Mouse (Mus musculus) heart, embryonic 16.5 days (tissue): ENCODE measurements around the gene Pde4b. TPM values are rescaled to one million over a fixed set of nuclear protein-coding genes. Genes with fewer than 3 reads are reported as not detected.

Experiments
- ATAC-seq: fragments of 200-750 bp; cut with Nextera tagmentation; replicated peaks from 2 replicates; pipeline ENCODE4 v1.8.0; 2017; ENCODE audit warnings: moderate number of reproducible peaks; ENCODE audit not compliant: insufficient read depth, low FRiP score; ENCODE audit errors: extremely low read depth
- H3K27ac ChIP-seq: fragments of 300-500 bp; sonication (generic); 2 replicates; pipeline ENCODE4 v1.5.1; 2014; ENCODE audit warnings: mild to moderate bottlenecking, low read length, control low read depth, moderate library complexity
- H3K27me3 ChIP-seq: fragments of 300-500 bp; sonication (generic); 2 replicates; pipeline ENCODE4 v1.6.1; 2014; ENCODE audit warnings: low read length, mixed read lengths; ENCODE audit not compliant: control insufficient read depth, insufficient read depth
- H3K36me3 ChIP-seq: fragments of 300-500 bp; sonication (generic); 2 replicates; pipeline ENCODE4 v1.6.1; 2014; ENCODE audit not compliant: control insufficient read depth, insufficient read depth
- H3K4me1 ChIP-seq: fragments of 300-500 bp; sonication (generic); 2 replicates; pipeline ENCODE4 v1.6.1; 2014; ENCODE audit warnings: low read length, mixed read lengths; ENCODE audit not compliant: control insufficient read depth, insufficient read depth
- H3K4me2 ChIP-seq: fragments of 300-500 bp; sonication (generic); 2 replicates; pipeline ENCODE4 v1.6.1; 2014; ENCODE audit warnings: low read depth, mild to moderate bottlenecking, control low read depth, low read length
- H3K4me3 ChIP-seq: fragments of 300-500 bp; sonication (generic); 2 replicates; pipeline ENCODE4 v1.5.1; 2014; ENCODE audit warnings: mild to moderate bottlenecking, control low read depth, low read length
- H3K9ac ChIP-seq: fragments of 300-500 bp; sonication (generic); 2 replicates; pipeline ENCODE4 v1.6.1; 2014; ENCODE audit warnings: low read length, control low read depth
- H3K9me3 ChIP-seq: fragments of 300-500 bp; sonication (generic); replicated peaks from 2 replicates; pipeline ENCODE4 v1.6.1; 2016; ENCODE audit warnings: low read length; ENCODE audit not compliant: control insufficient read depth
- WGBS: fragments of 180-500 bp; shearing (Covaris S2); extraction: QIAGEN DNeasy Blood & Tissue Kit; methylation state at CpG from one replicate; pipeline ENCODE4 v1.1.7; 2014; 5-methylcytosine and 5-hydroxymethylcytosine counted together
- polyA plus RNA-seq: library from polyadenylated mRNA; unstranded; fragments of >200 nt; fragmentation: Nextera tagmentation; extraction: Ambion mirVana; gene quantifications from 2 replicates; pipeline ENCODE4 v1.2.1, GENCODE M21; 2015

Pde4b gene
- polyA plus RNA-seq, 1 experiment from 2014 or later: 28.4 TPM

GRCm38 (mm10) chr4:102603968-102604367 is 516.6 kb downstream of the Pde4b start:
- no peak for ATAC-seq
- WGBS: 57% methylated on average over 3 of the region's 3 CpGs
- Histone ChIP-seq H3K9me3 (no peaks in the 10 kb centered on the region), H3K27me3 (no peaks in the 10 kb centered on the region), H3K4me2 (no peak overlapping the region), H3K36me3 (peaks cover 57% of the 10 kb centered on the region), H3K4me1 (no peaks in the 10 kb centered on the region), H3K9ac (no peak overlapping the region), H3K4me3 (no peak overlapping the region), H3K27ac (no peak overlapping the region; the same call in 1 of the 2 replicates)

GRCm38 (mm10) chr4:102605231-102605630 is 517.9 kb downstream of the Pde4b start:
- Histone ChIP-seq H3K4me1 (no peaks in the 10 kb centered on the region), H3K36me3 (peaks cover 45% of the 10 kb centered on the region), H3K4me2 (no peak overlapping the region), H3K27me3 (no peaks in the 10 kb centered on the region), H3K9me3 (no peaks in the 10 kb centered on the region), H3K27ac (no peak overlapping the region), H3K9ac (no peak overlapping the region), H3K4me3 (no peak overlapping the region)
- 92% methylated on average over 8 of the region's 8 CpGs for WGBS
- ATAC-seq: no peak

- Histone ChIP-seq H3K27me3 (no peaks in the 10 kb centered on the region), H3K9ac (no peak overlapping the region), H3K4me3 (no peak overlapping the region), H3K4me2 (no peak overlapping the region), H3K27ac (no peak overlapping the region), H3K9me3 (no peaks in the 10 kb centered on the region), H3K36me3 (peaks cover 45% of the 10 kb centered on the region), H3K4me1 (no peaks in the 10 kb centered on the region)
- 83% methylated on average over 4 of the region's 4 CpGs for WGBS
- ATAC-seq: no peak
Measured at GRCm38 (mm10) chr4:102605722-102606341, 518.5 kb downstream of the Pde4b start.

GRCm38 (mm10) chr4:102606825-102607224 is 519.5 kb downstream of the Pde4b start:
- WGBS: 84% methylated on average over 8 of the region's 8 CpGs

GRCm38 (mm10) chr4:102607744-102608416 is 520.5 kb downstream of the Pde4b start:
- H3K4me3 ChIP-seq: no peak overlapping the region
- no peak overlapping the region; the same call in 1 of the 2 replicates for H3K27ac ChIP-seq
- H3K36me3 ChIP-seq: peaks cover 32% of the 10 kb centered on the region
- WGBS: 68% methylated on average over 7 of the region's 7 CpGs
- H3K27me3 ChIP-seq: no peaks in the 10 kb centered on the region
- ATAC-seq: no peak
- no peaks in the 10 kb centered on the region for H3K4me1 ChIP-seq
- H3K9me3 ChIP-seq: no peaks in the 10 kb centered on the region
- no peak overlapping the region for H3K4me2 ChIP-seq
- H3K9ac ChIP-seq: no peak overlapping the region

More at GRCm38 (mm10) chr4:102606825-102607224, 519.5 kb downstream of the Pde4b start:
- no peak for ATAC-seq
- no peaks in the 10 kb centered on the region for H3K4me1 ChIP-seq
- H3K27ac ChIP-seq: no peak overlapping the region
- H3K36me3 ChIP-seq: peaks cover 41% of the 10 kb centered on the region
- H3K27me3 ChIP-seq: no peaks in the 10 kb centered on the region
- no peak overlapping the region for H3K9ac ChIP-seq
- H3K9me3 ChIP-seq: no peaks in the 10 kb centered on the region
- no peak overlapping the region for H3K4me3 ChIP-seq
- no peak overlapping the region for H3K4me2 ChIP-seq

GRCm38 (mm10) chr4:102612596-102612995 is 525.3 kb downstream of the Pde4b start:
- Histone ChIP-seq H3K27ac (no peak overlapping the region), H3K4me3 (no peak overlapping the region), H3K36me3 (no peaks in the 10 kb centered on the region), H3K9ac (no peak overlapping the region), H3K4me2 (no peak overlapping the region), H3K4me1 (no peaks in the 10 kb centered on the region), H3K9me3 (no peaks in the 10 kb centered on the region), H3K27me3 (no peaks in the 10 kb centered on the region)
- WGBS: 87% methylated on average over 4 of the region's 4 CpGs
- no peak for ATAC-seq

- no peak for ATAC-seq
- H3K27ac ChIP-seq: no peak overlapping the region
- no peaks in the 10 kb centered on the region for H3K36me3 ChIP-seq
- no peak overlapping the region for H3K4me3 ChIP-seq
- H3K9ac ChIP-seq: no peak overlapping the region
- H3K4me2 ChIP-seq: no peak overlapping the region
- H3K9me3 ChIP-seq: no peaks in the 10 kb centered on the region
- H3K27me3 ChIP-seq: no peaks in the 10 kb centered on the region
- 57% methylated on average over 4 of the region's 4 CpGs for WGBS
- H3K4me1 ChIP-seq: no peaks in the 10 kb centered on the region
Measured at GRCm38 (mm10) chr4:102617774-102618173, 530.4 kb downstream of the Pde4b start.

- H3K27ac ChIP-seq: no peak overlapping the region
- H3K4me1 ChIP-seq: no peaks in the 10 kb centered on the region
- H3K9me3 ChIP-seq: no peaks in the 10 kb centered on the region
- no peak overlapping the region for H3K4me2 ChIP-seq
- WGBS: 84% methylated on average over 3 of the region's 3 CpGs
- H3K36me3 ChIP-seq: no peaks in the 10 kb centered on the region
- no peak for ATAC-seq
- no peak overlapping the region for H3K4me3 ChIP-seq
- no peak overlapping the region for H3K9ac ChIP-seq
- H3K27me3 ChIP-seq: no peaks in the 10 kb centered on the region
Measured at GRCm38 (mm10) chr4:102618609-102619008, 531.3 kb downstream of the Pde4b start.

GRCm38 (mm10) chr4:102620179-102620910 is 533.0 kb downstream of the Pde4b start:
- H3K4me2 ChIP-seq: no peak overlapping the region
- H3K4me1 ChIP-seq: no peaks in the 10 kb centered on the region
- no peak overlapping the region for H3K27ac ChIP-seq
- no peak overlapping the region for H3K4me3 ChIP-seq
- WGBS: 51% methylated on average over 4 of the region's 5 CpGs
- no peaks in the 10 kb centered on the region for H3K36me3 ChIP-seq
- H3K9ac ChIP-seq: no peak overlapping the region
- no peaks in the 10 kb centered on the region for H3K9me3 ChIP-seq
- no peak for ATAC-seq
- H3K27me3 ChIP-seq: no peaks in the 10 kb centered on the region
